Mouse (Mus musculus) lung, postnatal 10 days (tissue): ENCODE results near the gene Map7.
A peak's percentile ranks its signal among the peaks of the same experiment; 100 is the strongest.

Source experiments
- DNase-seq: peaks from one replicate; pipeline ENCODE4 v3.0.0; 2021

The Map7 gene

GRCm38 (mm10) chr10:20236241-20236640 lies 88.0 kb downstream of the Map7 start:
- no peak for DNase-seq

- DNase-seq = no peak
These were observed 90.0 kb downstream of the Map7 start for GRCm38 (mm10) chr10:20238281-20238680.

DNA sequence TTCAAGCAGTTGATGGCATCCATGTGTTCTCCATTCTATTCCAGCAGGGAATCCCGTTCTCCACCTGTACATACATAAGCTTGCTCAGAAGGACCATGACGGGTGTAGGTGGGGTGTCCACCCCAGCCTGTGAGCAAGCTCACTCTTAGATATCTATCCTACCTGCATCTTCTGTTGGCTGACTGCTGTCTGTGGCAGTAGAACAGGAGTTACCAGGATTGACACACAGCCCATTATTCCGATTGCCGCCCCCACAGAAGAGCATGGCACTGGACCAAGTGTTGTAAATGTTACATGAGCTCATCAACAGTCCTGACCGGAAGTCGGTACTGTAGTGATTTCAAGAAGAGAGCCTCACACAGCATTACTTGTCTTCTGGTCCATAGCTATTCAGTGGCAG lies 92.6 kb downstream of the Map7 start:
- peak; percentile 25 for DNase-seq

GRCm38 (mm10) chr10:20243321-20243720 lies 95.0 kb downstream of the Map7 start:
- peak; percentile 14 for DNase-seq

DNA sequence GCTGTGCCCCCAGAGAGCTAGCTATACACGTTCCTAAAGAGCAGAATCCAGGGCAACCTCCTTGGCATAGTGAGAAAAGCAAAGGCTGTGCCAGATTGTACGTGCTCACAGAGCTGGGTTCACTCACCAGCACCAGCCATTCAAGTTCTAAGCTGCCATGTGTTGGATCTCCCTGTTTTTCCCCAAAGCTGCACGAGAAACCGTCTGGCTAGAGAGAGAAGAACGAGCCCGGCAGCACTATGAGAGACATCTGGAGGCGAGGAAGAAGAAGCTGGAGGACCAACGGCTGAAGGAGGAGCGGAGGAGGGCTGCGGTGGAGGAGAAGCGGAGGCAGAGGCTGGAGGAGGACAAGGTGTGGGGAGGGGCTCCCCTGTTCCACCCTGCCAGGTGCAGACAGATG lies 96.8 kb downstream of the Map7 start:
- DNase-seq = no peak

GRCm38 (mm10) chr10:20249091-20249490 lies 100.8 kb downstream of the Map7 start:
- no peak for DNase-seq

- DNase-seq = no peak
These were observed 107.3 kb downstream of the Map7 start for GRCm38 (mm10) chr10:20255579-20255978.

DNA sequence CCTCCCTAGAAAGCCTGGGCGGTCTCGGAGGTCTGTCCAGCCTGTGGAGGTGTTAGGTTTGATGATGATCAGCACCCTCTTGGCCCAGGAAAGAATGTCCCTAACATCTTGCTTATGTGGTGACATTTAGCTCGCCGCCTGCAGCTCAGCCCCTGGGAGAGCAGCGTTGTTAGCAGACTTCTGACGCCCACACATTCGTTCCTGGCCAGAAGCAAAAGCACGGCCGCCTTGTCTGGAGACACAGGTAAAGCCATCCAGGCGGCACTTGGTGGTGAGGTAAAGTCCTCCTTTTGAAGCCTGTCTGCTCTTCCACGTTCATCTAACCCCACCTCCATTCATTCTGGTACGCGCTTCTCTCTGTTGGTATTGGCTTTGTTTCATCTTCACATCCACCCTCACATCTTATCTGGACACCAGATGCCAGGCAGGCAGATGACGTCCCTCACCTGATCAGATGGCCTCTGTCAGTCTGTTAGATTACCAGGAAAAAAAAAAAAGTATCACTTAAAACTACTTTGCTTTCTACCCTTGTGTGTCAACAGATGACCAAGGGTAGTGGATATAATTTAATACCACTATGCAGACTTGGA lies 108.9 kb downstream of the Map7 start:
- DNase-seq = no peak

DNA sequence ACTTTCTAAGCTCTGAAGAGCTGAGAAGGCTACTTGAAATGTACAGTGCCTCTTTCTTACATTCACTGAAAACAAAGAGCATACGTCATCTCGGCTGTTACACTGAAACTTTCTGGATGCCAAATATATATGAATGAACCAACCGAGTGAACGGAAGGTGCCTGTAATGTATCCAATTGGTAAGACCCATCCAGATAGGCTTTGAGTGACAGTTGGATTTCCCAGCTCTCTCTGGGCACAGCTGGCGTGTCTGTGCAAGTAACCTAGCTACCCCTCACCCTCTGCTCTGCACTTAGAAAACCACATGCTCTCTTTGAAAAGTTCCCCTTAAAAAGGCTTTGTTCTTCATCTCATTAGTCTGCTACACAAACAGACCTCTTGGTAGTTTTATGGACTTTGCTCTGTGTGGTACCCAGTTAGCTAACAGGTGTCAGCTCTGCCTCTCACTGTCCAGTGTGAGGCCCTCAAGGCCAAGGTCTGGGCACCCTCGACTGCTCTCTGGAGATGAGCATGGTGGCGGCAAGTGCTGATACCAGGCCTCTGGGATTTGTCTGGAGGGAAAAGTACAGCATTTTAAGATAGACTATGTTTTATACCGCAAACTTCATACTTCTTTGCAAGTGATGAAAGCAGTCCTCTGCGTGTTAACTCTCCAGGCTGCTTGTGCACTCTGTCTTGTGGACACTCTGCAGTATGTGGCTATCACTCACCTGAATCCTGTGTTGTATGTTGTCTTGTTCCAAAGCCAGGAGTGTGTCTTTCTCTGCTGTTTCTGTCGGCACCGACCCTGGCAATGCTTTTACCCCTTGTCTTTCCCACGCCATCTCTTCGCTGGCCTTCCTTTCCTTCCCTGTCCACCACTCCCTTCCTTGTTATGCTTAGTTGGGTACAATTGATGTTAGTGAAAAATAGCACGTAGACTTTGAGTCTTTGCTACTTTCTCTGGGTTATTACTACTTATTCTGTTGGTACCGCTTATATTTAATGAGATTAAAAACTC lies 109.8 kb downstream of the Map7 start:
- no peak for DNase-seq

- no peak for DNase-seq
These were observed 111.2 kb downstream of the Map7 start for GRCm38 (mm10) chr10:20259476-20259875.

DNA sequence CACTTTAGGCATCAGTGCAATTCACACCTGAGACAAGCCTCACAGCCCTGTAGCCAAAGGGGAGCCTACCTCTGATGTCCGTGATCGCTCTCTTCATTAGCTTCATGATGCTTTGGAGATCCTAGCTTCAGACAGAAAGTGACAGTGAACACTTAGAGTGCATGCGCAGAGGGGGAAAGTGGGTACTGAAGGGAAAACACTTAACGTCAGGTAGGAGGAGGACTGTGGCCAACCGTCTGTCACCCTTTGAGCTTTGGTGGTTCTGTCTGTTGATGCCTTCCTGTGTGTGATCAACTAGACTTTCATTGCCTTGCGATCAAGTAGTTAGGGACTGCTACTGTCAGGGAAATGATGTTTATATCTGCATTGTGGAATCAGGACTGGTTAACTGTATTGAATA lies 114.6 kb downstream of the Map7 start:
- no peak for DNase-seq

- no peak for DNase-seq
These were observed 116.2 kb downstream of the Map7 start for GRCm38 (mm10) chr10:20264479-20264878.

DNA sequence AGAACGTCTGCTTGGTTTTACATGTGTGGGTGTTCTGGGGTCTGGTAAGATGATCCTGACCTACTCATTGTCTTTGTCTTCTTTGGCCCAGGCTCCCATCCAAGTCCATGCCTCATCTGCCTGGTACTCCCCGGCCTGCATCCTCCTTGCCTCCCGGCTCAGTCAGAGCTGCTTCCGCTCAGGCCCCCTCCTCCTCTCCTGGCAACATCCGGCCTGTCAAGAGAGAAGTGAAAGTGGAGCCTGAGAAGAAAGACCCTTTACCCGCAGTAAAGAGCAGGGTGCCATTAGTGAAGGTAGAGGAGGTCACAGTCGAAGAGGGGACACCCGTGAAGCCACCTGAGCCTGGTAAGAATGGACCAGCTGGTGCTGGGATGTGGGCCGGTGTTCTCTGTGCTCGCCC lies 118.8 kb downstream of the Map7 start:
- no peak for DNase-seq

DNA sequence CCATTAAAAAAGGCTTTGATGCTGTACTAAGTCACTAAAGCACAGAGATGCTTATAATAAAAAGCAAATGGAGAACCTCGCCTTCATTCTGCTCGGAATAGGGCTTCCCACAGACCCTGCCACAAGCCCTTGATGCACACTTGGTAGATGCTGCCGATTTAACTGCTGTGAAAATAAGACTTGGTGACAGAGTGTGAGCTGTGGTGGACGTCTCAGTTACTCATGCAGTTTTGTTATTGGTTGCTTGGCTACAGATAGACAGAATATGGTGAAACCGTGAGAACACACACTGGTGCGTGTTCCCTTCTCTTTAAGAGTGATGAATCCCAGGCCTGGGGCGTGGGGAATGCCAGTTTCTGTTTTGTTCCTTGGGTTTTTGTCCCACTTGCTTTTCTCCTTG lies 120.7 kb downstream of the Map7 start:
- DNase-seq = no peak

GRCm38 (mm10) chr10:20272380-20272779 lies 124.1 kb downstream of the Map7 start:
- no peak for DNase-seq

GRCm38 (mm10) chr10:20273278-20273677 lies 125.0 kb downstream of the Map7 start:
- no peak for DNase-seq

DNA sequence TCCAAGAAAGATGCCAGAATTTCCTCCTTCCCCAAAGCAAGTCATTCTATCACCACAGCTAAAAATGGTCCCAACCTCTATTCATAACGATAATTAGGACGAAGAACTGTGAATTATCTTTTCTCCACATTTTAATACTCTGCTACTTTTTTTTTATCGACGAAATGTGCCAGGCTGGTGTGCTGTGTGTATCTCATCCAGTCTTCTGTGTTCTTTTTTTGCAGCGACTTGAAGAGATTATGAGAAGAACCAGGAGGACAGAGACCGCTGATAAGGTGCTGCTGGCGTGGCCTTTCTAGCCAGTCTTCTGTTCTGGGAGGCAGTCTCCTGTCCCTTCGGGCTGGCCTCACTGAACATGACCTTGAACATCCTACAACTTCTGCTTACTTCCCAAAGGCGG lies 125.8 kb downstream of the Map7 start:
- no peak for DNase-seq

DNA sequence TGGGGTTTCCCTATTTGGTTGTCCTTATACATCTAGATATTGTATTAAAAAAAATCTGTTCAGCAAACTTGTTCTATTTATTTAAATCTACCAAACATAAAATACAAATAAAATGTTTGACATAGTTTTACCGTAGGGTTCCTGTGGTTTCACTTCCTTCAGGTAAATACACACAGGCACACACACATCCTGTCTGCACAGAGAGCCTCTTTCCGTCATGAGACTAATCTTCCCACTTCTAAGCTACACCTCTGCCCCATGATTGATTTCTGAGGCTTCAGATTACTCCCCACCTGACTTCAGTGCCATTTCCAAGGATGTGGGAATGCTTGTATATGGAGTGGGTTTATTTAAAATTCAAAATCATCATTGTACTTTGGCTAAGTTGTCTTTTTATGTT lies 133.2 kb downstream of the Map7 start:
- DNase-seq = no peak

- DNase-seq = peak; percentile 63
These were observed 137.2 kb downstream of the Map7 start for GRCm38 (mm10) chr10:20285289-20285975.

DNA sequence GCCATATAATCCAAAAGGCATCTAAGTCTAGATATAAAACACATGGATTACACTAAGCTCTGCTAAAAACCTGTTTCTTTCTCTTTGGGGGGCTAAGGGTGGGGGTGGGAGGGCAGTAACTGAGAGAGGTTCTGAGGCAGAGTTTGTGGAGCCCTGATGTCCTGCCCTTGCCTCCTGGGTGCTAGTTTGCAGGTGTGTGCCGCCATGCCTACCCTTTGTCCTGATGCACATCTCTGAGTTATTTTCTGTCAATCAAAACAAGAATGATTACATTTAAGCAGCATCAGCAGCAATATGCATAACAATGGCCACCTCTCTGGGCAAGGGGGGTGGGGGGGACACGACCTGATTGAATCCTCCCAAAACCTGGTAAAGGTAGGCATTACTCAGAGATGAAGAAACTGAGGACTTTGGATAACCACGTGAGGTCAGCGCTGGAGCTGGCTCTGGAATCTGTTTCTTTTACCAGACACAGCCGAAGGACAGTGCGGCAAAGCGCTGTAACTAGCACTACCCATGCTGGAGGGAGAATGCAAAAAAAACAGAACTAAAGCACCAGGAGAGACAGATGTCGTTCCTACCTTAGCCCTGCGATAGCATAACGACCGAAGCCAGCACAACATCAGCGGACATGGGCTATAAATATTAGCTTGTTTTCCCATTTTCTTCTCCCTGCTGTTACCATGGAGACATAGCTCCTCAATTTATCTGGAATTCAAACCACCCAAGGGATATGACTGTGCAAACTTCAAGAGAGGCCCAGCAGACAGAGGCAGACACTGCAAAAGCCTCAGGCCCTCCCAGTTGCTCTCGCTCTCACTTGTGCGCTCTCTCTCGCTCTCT lies 137.9 kb downstream of the Map7 start:
- DNase-seq = no peak

- no peak for DNase-seq
These were observed 139.1 kb downstream of the Map7 start for GRCm38 (mm10) chr10:20287369-20287768.

DNA sequence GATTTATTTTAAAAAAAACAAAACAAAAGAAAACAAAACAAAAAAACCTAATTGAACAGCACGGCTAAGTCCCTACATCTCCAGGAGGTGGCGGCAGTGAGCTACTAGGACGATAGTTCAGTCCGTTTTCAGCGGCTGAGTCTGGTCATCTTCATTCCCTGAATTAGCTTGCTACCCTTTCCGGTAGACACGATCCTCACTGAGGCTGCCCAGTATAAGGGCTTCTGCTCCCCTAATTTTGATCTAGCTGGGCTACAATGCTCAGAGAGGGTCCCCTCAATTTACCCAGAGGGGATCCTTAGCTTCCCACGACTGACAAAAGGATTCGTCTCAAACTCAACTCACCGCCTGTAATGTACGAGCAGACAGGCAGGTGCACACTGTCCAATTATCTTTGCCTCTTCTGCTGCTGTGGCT lies 142.2 kb downstream of the Map7 start:
- DNase-seq = peak; percentile 88

DNA sequence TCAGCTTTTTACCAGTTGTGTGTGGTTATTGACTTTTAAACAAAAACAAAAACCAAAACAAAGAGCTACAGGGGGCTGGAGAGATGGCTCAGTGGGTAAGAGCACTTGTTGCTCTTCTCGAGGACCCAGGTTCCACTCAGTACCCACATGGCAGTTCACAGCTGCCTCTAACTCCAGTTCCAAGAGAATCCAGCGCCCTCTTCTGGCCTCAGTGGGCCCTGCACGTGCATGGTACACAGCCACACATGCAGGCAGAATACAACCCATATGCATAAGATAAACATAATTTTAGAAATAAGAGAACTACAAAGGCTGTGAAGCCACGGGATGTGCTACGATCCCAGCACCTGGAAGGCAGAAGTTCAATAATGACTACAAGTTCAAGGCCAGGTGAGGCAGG lies 147.7 kb downstream of the Map7 start:
- no peak for DNase-seq
